Mouse (Mus musculus) gastrocnemius, postnatal 36 days (tissue): ENCODE data around the gene Foxp1. TPM values are rescaled to one million over a fixed set of nuclear protein-coding genes. Genes with fewer than 3 reads are reported as not detected.

ENCODE experiments used
- DNase-seq, 2 experiments: peaks; one replicate each; pipeline ENCODE4 v3.0.0; 2022
- intact Hi-C: fragments of 180-260 bp; cut with DNase I; formaldehyde crosslinking; loops from one replicate; pipeline ENCODE4 v1.15.1; 2025
- total RNA-seq, 2 experiments: library from RNA; stranded (reverse); gene quantifications; 2 replicates each; pipeline ENCODE4 v1.2.3; 2021

Foxp1 gene
- total RNA-seq, 2 experiments from 2014 or later = 15.9 to 18.4 TPM

- no peak for DNase-seq
- intact Hi-C loops = no loop called here
Observed at GRCm38 (mm10) chr6:99120776-99121766, 401.4 kb downstream of the Foxp1 start.

GRCm38 (mm10) chr6:99118534-99118933 is 404.0 kb downstream of the Foxp1 start:
- no peak for DNase-seq
- intact Hi-C loops = no loop called here

DNA sequence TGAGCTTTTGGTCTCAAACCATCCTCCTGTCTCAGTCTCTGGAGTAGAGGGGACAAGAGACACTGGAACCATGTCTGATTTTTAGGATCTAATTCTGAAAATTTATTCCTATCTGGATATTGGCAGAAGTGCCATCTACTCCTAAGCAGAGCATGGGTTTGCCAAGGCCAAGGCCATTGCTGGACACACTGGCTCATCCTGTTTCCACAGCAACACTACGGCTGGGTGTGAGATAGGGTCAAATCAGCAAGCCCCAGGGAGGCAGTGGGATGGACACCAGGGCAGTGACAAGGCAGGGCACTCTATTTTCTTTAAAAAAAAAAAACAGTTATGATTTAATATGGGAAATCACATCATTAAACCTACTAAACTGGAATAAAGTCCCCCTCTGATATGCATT is 405.1 kb downstream of the Foxp1 start:
- intact Hi-C loops = no loop called here
- DNase-seq = no peak

DNA sequence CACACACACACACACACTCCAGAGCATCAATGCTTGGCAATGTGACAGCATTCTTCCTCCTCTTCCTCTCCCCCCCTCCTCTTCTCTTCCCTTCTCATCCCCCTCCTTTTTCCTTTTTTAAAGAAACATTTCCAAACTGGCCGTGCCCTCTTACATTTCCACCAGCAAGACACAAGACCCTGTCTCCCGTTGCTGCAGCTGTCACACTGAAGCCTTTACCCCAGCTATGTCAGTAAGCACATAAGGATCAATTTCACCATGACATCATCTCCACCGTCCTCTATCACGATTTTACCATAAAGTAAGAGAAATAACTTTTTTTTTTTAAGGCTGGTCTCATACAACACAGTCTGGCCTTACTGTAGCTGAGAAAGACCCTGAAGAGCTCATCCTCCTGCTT is 410.7 kb downstream of the Foxp1 start:
- no peak for DNase-seq
- intact Hi-C loops = no loop called here

- DNase-seq = no peak
- intact Hi-C loops = no loop called here
Observed at GRCm38 (mm10) chr6:99108417-99108816, 414.1 kb downstream of the Foxp1 start.

DNA sequence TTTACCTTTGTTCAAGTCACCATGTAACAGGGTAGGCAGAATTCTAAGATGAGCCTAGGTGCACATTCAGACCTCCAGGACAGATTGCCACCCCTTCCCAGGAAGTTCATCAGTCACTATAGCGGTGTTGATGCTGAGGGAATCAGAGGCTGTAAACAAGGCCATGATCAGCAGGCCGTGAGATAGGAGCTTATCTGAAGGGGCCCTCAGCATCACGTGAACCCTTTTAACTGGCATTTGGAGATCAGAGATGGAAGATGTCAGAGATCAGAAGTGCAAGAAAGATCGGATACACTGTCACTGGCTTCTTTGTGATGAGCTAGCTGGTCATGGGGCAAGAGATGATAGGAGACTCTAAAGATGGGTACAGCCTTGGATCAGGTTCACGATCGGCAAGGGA is 414.8 kb downstream of the Foxp1 start:
- DNase-seq = no peak
- intact Hi-C loops = no loop called here

DNA sequence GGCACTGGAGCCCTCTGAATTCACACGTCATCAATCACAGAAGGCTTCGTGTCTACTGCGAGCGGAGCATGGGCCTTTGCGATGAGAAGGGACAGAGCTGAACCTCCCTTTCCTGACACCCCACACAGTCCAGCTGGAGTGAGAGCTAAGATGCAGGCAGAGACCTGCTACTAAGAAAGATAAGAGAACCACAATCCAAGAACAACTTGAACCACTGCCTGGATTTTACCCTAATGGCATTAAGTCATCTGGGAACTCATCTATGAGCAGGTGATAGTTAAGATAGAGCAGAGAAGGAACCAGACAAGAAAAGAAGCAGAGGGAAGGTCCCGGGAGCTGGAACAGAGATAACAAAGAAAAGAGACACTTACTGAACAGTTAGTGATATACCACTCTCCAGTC is 415.4 kb downstream of the Foxp1 start:
- intact Hi-C loops = no loop called here
- DNase-seq = no peak

DNA sequence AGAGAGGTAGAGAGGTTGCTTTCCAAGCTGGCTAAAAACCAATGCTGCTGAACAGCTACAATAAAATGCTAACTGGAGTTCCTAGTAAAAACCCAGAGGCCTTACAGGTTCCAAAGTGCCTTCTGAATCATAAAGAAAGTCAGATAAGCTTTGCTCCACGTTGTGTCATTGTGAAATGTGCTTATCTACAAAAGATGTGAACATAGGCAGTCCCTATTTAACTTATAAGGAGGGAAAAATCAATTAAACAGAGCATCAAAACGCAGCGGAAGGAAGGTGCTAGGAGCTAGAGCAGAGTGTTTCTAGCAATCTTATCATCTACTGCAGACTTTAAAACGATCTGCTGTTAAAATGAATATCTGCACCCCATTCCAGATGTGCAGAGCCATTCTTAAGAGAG is 416.5 kb downstream of the Foxp1 start:
- DNase-seq = no peak
- intact Hi-C loops = no loop called here

DNA sequence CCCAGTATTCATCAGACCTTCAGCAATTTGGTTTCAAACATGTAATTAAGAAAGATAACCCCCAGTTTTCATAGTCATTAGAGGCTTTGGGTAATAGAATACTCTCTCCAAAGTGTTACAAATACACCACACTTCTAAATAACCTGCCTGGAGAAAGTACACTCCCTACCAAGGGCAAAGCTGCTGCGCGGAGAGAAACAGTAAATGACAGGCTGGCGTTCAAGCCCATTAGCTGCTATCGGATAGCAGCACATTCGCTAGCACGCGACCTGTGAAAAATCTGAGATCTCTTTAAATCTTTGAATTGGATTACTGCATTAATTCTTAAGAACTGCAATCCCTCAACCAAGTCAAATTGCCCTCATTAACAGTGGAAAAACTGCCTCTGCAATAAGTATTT is 418.1 kb downstream of the Foxp1 start:
- DNase-seq = no peak
- intact Hi-C loops = no loop called here

DNA sequence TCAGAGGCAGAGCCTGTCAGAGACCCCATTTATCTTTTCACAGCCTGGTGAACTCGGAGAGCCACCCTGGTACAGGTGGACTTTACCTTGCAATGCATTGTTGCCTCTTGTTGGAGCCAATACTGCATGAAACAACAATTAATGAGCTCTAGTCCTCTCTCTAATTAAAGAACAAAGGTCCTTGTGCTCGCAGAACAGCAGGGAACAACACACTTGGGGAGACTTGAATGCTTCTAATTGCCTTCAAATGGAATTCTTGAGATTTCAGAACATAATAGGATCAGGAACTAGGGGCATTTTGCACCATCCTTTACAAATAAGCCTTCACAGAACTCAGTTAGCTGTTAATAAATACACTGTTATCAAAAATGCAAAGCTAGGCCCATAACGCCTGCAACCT is 418.6 kb downstream of the Foxp1 start:
- intact Hi-C loops = no loop called here
- DNase-seq = no peak

GRCm38 (mm10) chr6:99101489-99101908 is 421.0 kb downstream of the Foxp1 start:
- intact Hi-C loops = no loop called here
- DNase-seq = no peak

DNA sequence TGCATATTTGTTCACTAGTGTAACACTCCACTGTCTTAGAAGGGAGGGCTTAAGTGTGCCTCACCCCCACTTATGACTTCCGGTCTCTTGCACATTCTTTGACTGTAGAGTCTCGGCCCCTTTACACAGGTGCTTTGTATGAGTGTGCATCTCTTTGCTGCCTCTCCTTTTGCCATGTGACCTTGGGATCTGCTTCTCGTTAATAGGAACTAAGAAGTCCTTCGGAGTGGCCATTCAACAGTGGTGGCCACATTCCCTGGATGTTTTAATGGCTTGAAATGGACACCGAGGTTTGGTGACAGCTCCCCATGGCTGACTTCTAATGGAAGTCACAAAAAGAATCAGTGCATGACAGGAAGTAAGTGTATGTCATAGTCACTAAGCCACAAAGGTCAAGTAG is 422.2 kb downstream of the Foxp1 start:
- intact Hi-C loops = no loop called here
- DNase-seq = no peak

GRCm38 (mm10) chr6:99099781-99100180 is 422.7 kb downstream of the Foxp1 start:
- DNase-seq = no peak
- intact Hi-C loops = no loop called here

DNA sequence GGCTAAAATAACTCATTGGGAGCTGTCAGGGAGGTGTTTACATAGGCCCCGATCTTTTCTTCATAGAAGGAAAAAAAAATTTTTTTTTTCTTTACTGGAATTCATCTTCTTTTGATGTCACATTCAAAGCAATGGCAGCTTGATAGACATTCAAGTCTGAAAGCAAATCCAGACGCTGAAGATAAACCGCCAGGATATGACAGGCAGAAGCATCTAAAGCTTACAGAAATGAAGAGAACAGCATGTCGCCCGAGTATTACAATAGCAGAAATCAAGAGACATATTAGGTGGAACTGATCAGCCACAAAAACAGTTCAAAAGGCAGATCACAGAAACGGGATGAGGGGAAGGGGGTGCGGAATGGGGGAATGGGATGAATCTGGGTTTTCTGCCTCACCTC is 425.3 kb downstream of the Foxp1 start:
- no peak for DNase-seq
- intact Hi-C loops = no loop called here

GRCm38 (mm10) chr6:99096776-99097166 is 425.8 kb downstream of the Foxp1 start:
- intact Hi-C loops = no loop called here
- no peak for DNase-seq

DNA sequence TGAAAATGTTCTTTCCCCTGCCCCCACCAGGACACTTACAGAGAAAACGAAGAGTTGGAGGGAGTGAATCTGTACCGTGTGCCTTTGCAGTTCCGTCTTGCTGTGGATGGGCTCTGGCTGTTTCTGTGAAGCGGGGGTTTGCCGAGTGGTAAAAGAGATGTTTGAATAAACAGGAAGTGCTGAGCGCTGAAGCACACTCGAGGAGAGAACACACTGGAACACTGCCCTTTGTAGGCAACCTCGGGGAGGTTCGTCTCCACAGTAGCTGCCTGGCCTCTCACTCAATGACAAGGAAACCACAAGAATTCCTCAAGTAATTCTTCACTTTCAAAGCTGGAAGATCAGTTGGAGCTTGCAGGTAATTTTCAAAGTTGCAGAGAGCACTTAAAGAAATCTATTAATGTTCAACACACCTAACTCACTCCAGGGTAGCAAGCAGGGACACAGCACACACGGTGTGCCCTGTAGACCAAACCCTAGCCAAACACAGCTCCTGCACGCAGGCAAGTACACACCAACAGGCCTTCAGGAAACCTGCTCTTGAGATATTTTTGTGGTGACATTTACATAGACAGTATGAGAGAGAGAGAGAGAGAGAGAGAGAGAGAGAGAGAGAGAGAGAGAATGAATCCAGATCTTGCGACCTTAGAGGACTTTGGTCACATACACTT is 426.3 kb downstream of the Foxp1 start:
- peak in 1 of 2 experiments; percentile 18 for DNase-seq

DNA sequence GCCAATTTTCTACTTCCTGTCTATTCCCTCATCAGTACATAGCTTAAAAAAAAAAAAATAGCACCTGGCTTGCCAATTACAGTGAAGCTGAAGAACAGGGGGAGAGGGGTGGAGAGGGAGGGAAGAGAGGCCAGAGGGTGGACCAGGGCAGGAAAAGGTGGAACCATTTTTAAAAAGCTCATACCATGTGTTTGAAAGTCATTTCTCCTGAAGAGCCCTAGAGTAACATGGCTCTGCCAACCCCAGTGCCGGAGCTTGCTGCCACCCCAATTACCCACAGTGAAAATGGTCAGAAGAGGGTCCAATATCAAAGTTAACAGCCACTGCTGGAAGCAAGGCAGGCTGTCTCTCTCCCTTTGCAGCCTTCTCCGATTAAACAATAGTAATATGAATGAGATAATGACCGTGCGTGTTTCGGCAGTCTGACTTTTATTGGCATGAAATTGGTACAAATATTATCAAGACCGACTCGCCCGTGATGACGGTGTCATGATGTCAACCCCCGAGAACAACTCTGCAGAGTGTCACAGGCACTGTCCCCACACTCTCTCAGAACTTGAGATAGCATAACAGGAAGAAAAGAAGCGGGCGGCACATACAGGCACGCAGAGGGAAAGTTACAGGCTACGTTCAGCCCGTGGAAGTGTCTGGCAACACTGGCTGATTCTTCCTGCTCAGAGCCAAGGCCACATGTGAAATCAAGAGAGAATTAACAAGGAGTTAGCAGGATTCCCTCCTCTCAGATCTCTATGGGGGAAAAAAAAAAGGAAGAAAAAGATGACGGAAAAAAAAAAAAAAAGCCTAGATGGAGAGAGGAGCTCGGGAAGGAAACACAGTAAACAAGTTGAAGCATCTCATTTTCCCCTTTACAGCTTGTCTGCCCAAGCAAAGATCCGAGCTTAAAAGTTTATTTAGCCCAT is 427.1 kb downstream of the Foxp1 start:
- peak in 1 of 2 experiments; percentile 22 for DNase-seq
- intact Hi-C loops = no loop called here

More for the DNA sequence above, 426.3 kb downstream of the Foxp1 start:
- intact Hi-C loops = no loop called here

GRCm38 (mm10) chr6:99094339-99094989 is 428.1 kb downstream of the Foxp1 start:
- DNase-seq = no peak
- intact Hi-C loops = no loop called here

- intact Hi-C loops = no loop called here
- DNase-seq = no peak
Observed at GRCm38 (mm10) chr6:99093856-99094255, 428.7 kb downstream of the Foxp1 start.

- no peak for DNase-seq
- intact Hi-C loops = no loop called here
Observed at GRCm38 (mm10) chr6:99093208-99093607, 429.3 kb downstream of the Foxp1 start.
